Mouse (Mus musculus) layer of hippocampus, adult 8-10 months (tissue): Measurements from ENCODE around the gene Drd4. TPM values are rescaled to one million over a fixed set of nuclear protein-coding genes. Genes with fewer than 3 reads are reported as not detected.

Experiments used
- DNase-seq, 2 experiments: peaks; one replicate each; pipeline ENCODE4 v3.0.0; 2022; ENCODE audit warnings: low spot score in 2 of 2
- total RNA-seq, 4 experiments: library from RNA; stranded (reverse); gene quantifications; 2 replicates each; pipeline ENCODE4 v1.2.4; 2022

The Drd4 gene
- total RNA-seq, 4 experiments from 2014 or later = 0.27 TPM; not detected in 3

DNA sequence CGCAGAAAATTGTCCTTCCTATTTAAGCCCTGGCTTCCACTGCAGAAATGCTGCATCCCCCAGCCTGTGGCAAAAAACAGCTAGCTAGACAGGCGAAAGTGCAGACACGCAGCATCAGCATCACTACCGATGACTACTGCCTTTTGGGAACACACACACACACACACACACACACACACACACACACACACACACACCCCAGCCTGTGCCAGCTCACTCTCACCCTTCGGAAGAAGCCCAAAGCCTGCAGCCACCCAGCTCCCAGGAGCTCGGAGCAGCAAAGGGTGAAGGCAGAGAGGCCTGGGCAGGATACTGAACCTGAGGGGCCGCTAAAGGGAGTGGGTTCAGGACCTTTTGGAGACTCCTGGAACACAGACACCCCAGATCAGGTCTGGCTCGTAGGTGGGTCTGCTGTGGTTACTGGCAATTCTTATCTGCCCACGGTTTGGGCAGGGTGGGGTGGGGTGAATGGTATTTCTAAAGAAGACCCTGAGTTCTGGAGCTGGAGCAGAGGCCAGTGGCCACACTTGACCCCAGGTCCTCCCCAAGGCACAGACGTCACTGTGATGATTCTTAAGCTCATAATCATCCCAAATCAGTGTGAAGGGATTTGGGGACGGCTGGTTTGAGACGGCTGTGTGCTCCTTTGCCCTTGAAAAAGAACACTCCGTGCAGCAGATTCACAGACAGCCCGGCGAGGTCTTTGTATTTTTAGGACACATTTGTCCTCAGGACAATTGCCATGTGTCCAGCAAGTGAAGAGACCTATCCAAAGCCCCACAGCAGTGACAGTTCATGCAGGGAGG is 980 bp downstream of the Drd4 start:
- DNase-seq = no peak

DNA sequence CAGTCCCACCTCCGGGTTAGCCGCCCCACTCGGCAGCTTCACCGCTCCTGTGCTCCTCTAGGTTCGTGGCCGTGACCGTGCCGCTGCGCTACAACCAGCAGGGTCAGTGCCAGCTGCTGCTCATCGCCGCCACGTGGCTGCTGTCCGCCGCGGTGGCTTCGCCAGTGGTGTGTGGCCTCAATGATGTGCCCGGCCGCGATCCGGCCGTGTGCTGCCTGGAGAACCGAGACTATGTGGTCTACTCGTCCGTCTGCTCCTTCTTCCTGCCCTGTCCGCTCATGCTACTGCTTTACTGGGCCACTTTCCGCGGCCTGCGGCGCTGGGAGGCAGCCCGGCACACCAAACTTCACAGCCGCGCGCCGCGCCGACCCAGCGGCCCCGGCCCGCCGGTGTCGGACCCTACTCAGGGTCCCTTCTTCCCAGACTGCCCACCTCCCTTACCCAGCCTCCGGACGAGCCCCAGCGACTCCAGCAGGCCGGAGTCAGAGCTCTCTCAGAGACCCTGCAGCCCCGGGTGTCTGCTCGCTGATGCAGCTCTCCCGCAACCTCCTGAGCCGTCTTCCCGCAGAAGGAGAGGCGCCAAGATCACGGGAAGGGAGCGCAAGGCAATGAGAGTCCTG is 2.2 kb downstream of the Drd4 start:
- DNase-seq = no peak

DNA sequence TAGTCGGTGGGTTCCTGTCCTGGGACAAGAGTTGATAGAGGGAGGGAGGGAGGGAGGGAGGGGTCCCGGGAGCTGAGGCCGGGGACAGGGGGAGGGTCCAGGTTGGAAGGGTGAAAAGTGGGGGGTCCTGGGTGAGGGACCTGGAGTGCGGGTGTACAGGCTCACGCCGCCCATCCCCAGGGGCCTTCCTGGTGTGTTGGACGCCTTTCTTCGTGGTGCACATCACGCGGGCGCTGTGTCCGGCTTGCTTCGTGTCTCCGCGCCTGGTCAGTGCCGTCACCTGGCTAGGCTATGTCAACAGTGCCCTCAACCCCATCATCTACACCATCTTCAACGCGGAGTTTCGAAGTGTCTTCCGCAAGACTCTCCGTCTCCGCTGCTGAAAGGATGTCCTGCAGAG is 2.7 kb downstream of the Drd4 start:
- DNase-seq = no peak

DNA sequence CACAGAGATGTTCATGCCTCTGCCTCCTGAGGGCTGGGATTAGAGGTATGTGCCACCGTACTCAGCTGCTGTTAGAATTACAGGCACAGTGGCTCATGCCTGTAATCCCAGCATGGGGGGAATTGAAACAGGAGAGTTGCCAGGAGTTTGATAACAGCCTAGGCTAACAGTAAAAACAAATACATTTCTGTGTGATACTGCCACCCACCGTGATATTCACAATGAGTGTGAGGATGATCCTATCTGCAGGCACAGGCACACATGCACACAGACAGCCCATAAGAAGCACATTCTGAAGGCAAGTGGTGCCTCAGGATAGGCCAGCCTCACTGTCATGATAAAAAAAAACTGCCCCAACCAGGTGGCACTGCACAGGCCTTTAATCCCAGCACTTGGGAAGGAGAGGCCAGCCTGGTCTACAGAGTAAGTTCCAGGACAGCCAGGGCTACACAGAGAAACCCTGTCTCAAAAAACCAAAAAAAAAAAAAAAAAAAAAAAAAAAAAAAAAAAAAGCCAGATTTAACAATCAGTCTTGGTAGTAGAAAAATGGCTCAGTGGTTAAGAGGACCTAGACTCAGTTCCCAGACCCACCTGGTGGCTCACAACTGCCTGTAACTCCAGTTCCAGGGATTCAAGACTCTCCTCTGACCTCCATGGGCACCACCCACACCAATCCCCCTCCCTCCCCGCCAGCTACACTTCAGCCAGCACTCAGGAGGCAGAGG is 6.3 kb downstream of the Drd4 start:
- no peak for DNase-seq

DNA sequence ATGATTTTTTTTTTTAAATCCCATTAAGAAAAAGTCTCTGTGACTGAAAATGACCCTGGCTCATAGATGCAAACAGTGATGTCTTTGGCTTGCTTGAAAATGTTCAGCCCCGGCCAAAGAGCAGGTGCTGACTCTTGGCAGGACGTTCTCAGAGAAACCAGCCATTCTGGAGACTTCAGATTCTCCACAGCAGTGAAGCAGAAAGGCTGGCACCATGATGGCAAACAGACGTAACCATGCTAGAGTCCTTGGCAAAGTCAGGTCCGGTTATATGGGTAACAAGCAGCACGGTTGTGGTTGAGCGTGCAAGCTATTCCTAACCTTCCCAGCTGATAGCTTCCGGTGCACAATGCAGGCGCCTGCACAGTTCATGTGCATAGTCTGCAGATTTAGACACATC is 7.4 kb downstream of the Drd4 start:
- DNase-seq = no peak

DNA sequence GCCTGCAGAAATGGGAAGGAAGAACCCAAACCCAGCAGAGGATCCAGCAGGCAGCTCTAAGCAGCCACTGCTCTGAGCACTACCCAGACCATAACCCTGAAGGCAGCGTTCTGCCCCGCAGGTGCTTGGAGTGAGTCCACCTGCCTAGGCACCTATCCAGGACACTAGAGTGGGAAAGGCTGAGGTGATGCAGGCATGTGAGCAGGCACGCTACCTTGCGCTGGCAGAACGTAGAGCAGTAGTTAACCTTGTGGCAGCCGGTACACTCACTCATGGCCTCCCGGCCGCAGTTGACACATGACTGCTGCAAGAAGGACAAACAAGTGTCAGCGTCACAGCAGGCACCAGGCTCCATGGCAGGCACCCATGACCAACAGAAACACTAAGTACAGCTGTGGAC is 9.6 kb downstream of the Drd4 start:
- DNase-seq = no peak

DNA sequence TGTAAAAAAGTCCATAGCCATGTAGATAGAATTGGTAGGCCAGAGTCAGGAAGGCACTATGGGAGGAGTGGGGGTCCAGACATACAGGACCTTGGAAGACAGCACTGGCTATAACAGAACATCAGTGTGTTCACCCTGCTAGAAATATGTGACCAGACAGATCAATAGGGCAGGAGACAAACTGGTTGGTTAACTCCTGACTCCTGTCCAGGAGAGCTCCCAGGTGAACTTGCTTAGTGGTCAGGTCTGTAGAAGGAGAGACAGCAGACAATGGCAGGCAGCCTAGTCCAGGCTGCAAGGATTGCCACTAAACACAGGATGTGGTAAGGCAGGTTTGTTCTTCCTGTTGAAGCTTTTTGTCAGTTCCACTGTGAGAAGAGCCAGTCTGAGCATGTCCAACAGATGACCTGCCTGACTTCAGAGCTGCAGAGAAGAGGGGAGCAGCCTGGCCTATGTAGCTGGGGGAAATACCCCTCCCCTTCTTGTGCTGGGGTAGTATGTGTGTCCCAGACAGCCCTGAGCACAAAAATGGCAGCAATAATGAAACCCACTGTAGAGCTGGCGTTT is 11.0 kb downstream of the Drd4 start:
- no peak for DNase-seq

DNA sequence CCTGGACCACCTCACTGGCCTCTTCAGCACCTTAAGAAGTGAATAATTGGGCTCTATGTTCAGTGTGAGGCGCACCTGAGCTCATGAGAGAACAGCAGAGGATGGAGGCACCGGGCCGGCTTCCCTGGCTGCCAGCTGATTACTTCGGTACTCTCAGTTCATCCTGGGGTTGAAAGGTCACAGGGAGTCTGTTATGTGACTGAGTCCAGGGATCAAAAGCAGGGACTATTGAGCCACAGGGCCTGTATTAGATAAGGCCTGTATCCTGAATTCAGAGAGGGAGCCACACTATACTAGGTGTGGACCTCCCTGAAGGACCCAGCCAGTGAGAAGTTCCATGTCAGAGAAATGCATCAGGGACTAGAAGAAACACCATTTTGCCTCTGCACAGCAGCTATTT is 12.7 kb downstream of the Drd4 start:
- DNase-seq = no peak

DNA sequence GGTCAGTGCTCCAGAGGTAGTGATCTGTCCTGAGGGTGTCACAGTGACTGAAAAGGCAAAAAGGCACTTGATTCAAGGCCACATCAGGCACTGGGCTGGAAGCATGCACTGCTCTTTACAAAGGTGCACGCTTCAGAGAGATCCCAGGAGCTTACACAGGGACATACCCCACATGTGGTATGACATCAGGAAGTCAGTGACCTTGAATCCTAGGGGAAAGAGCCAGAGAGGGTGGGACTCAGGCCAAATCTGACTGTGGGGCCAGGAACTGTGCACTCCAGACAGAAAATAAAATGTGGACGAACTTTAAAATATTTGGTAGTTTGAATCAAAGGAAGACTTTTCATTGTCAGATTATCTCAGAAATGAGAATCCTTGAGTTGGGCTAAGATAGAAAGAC is 22.6 kb downstream of the Drd4 start:
- no peak for DNase-seq

DNA sequence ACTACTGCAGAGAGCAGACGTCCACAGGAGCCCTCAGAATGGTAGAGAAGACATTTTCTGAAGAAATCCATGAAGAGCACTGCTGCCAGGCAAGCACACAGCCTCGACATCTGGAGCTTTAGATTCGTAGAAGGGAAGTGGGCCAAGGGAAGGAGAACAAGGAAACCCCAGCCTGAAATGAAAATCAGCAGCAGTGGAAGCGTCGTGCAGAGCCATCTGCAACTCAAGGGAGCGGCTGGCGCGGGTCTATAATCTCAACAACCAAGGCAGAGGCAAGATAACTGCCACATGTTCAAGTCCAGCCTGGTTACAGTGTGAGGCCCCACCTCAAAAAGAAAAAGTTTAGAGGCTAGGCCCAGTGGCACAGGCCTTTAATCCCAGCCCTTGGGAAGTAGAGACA is 23.3 kb downstream of the Drd4 start:
- no peak for DNase-seq

DNA sequence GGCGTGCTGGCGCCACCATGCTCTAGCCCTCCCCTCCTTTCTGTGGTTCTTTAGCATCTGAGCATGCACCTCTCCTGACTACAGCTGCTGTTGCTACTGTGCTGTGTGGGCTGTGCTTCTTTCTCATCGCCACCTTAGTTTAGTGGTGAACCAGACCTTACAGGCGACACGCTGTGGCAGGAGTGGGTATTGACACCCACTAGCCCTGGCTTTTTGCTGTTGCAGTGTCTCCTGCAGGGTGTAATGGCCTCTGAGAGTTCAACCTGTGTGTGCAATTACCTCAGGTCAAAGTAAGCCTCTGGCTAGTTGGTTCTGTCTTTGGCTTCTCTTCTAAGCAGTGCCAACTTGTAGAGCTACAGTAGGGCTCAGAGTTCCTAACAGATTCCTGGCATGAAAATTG is 24.2 kb downstream of the Drd4 start:
- DNase-seq = no peak

DNA sequence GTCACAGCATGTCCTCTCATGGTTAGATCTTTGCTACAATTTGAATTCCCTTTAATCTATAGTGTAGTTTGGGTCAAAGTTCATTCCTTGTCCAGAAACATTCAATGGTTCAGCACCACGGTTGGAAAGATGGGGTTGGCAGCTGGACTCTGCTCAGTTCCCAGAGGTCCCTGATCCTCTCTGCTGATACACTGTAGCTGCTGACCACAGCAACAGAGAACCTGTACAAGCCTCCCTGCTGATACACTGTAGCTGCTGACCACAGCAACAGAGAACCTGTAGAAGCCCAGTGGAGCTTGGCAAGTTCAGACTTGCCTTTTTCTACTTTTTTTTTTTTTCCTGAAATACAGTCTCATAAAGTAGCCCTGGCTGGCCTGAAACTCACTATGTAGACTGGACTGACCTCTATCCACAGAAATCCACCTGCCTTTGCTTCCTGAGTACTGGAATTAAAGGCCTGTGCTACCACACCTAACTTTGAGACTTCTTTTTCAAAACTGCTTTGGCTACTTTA is 25.9 kb downstream of the Drd4 start:
- no peak for DNase-seq

DNA sequence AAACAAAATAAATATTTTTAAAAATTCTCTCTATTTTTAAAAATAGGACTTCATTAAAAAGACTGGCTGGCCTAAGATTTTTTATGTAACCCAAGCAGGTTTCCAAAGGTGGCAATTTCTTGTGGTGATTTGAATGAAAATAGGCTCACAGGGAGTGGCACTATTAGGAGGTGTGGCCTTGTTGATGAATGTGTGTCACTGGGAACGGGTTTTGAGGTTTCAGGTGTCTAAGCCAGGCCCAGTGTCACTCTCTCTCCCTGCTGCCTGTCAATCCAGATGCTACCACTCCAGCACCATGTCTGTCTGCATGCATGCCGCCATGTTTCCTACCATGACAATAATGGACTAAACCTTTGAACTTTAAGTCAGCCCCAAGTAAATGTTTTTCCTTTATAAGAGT is 27.6 kb downstream of the Drd4 start:
- no peak for DNase-seq

DNA sequence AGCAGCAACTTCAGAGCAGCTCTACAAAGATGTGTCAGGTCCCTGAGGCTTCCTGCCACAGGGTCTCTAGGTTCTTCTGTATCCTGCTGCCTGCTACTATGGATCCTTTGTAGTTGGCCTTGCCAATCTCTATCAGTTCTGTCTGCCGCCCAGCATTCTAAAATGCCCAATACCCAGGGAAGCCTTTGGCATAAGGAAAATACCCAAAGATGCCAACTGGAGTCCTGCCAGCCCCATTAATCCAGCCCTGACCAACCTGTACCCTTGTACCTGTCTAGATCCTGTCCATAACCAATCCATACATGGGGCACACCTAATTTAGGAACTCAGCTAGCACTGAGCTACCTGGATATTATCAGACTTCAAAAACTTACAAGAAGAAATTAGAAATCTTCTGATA is 32.9 kb downstream of the Drd4 start:
- DNase-seq = no peak

DNA sequence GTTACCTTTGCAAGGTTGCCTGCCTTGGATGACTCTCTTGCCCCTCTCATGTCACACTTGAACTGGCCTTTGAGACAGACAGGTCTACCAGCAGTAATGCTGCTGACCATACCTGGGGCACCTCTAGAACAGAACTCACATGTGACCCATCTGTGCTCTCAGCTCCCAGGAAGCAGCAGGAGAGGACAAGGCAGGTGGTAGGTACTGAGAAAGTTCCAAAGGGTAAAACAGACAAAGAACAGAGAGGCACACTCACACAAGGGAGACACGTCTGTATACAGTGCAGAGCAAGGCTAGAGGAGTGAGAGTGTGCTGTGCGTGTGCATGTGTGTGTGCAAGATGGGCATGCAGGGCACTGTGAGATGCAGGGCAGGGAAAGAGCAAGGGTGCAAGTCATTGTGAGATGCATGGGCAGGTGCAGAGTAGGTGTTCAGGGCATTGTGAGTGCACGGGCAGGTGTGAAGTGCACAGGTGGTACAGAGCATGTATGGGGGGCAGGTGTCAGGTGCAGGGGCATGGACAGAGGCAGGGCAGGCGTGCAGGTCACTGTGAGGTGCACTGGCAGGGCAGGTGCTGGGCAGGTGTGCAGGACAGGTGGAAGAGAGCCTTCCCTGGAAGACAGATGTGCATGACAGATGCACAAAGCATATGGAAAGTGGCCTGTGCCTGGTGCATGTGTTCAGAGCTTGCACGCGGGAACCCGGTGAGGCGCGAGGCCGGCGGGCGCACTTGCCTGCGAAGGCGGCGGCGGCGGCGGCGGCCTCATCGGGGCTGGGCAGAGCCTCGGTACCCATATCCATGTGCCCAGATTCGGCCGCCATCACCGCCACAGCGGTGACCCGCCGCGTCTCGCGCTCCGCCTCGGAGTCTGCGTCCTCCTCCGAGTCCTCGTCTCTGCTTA is 35.0 kb downstream of the Drd4 start:
- peak in 1 of 2 experiments; percentile 39 for DNase-seq

DNA sequence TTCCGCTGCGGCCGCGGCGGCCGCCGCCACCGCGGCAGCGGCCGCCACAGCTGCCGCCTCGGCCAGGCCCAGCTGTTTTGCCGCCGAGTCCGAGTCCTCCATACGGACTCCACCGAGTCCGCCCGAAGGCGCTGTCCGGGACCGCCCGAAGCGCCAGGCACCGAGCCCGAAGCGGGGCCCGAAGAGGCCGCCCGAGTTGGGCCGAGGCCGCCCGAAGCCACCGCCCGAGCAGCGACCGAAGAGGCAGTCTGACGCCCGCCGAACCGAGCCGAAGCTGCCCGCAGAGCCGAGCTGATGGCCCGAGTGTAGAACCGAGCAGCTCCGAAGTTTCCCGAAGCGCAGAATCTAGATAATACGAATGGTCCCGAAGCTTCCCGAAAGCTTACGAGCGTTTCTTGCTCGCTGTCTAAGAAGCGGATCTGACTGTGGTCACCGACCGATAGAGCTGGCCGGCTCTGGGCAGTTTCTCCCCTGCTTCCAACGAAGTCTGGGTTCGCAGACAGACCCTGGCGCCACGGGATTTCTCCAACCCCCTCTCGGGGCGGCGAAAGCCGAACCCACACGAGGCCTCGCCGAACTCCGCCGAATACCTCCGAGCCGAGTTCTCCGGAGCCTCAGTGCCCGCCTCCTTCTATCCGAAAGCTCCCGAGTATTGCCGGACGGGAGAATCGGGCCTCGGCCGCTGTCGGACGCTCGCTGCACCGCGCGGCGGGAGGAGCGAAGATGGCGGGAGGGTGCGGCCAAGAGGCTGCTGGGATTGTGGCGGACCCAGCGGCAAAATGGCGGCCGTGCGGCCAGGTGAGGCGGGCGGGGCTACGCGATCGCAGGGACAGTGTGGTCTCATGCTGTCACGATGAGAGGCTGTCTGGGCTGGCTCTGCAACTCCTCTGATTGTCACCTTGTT is 35.9 kb downstream of the Drd4 start, which contains the start of the genes Deaf1 and Tmem80:
Deaf1 (minus strand) TSS at position 222 of the 904 bp plus-strand sequence.
Tmem80 (plus strand) TSS at position 271 of the 904 bp plus-strand sequence.
- DNase-seq = peak; percentile 99 to 100

DNA sequence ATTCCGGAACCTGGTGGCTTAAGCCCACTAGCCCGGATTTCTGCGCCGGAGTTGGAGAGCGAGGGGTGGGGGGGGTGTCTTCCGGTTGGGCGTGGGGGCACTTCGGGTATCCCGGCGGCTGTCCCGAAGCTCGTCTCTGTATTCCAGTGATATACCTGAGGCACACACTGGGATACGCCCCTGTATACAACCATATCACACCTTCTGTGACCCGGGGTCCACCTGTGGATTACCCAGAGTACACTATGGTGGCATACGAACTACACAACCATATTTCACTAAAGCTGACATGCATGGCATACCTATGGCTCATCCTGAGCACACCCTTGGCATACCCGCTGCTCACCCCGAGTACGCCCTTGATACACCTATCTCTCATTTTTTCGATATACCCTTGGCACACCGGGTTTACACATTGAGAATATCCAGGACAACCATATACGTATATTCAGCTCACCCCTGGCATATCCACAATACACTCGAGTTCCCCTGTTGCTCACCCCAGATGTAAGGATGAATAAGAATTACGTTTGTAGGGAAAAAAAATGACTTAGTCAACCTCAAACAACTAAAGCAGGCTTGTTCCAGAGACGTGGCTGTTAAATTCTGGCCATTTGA is 36.7 kb downstream of the Drd4 start:
- DNase-seq = no peak

DNA sequence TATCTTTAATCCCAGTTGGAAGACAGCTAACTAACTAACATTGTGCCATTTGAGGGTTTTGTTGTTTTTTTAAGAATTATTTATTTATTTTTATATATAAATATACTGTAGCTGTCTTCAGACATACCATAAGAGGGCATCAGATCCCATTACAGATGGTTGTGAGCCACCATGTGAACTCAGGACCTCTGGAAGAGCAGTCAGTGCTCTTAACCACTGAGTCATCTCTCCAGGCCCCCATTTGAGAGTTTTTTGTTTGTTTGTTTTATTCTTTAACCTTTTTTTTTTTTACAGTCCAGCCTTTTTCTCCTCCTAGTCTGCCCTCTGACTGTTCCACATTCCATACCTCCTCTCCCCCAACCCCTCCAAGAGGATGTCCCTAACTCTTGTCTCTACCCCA is 38.9 kb downstream of the Drd4 start:
- DNase-seq = no peak

DNA sequence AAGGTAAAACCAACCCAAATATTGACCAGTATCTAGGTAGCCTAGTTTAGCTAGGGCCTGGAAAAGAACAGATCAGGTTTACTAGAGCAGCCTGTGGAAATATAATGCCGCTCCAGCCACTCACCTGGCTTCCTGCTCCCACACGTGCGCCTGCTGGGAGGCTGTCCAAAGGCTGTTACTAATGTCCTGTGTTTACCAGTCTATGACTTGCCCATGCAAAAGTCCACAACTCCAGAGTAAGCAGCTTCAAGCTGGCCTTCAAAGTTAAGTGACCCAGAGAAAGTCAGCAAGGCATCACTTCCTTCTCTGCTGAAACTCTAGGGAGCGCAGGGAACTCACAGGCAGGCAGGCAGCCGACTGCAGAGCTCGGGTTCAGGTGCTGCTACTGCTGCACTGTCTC is 40.2 kb downstream of the Drd4 start:
- DNase-seq = no peak
